Mouse (Mus musculus) kidney, postnatal 10 days (tissue): ENCODE data around the gene Sept12.

Experiments used
- DNase-seq: peaks from one replicate; pipeline ENCODE4 v3.0.0; 2021; ENCODE audit warnings: mixed read lengths

The Sept12 gene

DNA sequence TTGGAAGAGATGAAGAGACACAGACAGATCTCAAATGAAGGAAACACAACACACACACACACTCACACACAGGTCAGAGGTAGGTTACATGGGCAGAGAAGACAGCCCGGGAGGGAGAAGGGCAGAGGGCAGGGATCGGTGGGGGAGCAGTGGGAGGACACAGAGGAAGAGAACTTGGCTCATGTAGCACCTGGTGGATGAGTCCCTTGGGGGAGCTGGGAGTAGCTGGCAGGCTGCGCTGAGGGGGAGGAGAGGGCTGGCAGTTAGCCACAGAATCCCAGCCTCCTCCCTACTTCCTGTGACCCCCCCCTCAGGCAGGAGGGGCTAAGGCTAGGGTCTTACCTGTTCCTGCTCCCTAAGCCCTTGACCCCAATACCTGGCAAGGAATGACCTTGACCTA lies at the start of gene Sept12:
Gene Sept12, minus strand, starts transcription at position 300 of the 400 bp plus-strand sequence.
- peak; percentile 40 for DNase-seq

DNA sequence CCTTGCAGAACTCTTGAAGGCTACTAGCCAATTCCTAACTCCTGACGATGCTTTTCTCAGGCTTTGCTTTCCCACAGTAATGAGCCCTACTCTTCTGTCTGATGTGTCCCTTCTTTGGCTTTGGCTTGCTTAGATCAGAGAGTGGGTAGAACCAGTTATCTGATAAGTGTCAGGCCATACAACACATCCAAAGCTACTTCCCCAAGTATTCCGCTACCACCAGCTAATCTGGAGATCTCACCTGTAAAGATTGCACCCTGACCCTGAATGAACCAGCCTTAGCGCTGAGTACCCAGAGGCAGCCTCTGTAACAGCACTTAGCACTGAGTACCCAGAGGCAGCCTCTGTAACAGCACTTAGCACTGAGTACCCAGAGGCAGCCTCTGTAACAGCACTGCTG lies 47.7 kb upstream of the Sept12 start:
- DNase-seq: no peak

- DNase-seq: no peak
Observed at GRCm38 (mm10) chr16:5036649-5037234, 39.1 kb upstream of the Sept12 start.

DNA sequence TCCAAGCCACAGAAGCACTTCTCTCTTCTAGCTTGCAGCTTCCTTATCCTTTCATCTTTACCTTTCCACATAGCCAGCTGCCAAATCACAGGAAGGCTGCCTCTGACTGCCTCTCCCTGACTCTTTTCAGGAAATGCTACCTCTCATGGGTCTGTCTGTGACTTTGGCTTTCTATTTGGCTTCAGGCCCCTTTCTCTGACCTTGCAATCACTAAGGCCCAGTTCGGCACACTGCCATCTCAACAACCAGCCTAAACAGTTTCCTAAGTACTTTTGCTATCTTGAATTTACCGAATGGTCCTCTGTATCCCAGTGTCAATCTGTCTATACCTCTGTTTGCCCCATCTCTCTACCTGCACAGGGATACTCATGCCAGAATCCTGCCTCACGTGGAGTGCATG lies 37.9 kb upstream of the Sept12 start:
- DNase-seq: no peak

DNA sequence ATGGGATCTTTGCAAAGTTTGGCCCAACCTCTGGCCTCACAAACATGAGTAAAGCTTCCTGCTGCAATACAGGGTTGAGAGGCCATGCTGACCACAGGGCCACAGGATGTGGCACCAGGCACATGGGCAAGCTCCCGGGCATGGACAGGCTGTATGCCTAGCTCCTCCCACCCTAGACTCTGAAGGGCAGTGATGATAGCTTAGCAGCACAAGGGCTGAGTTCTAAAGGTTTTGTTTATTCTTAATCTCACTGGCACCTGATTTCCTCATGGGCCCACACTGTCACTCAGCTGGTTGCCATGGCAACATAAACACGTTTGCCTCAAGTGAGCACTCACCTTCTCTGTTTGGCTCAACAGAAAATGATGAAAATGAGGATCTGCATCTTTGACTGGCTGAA lies 32.2 kb upstream of the Sept12 start:
- no peak for DNase-seq

GRCm38 (mm10) chr16:5024021-5024420 lies 26.4 kb upstream of the Sept12 start:
- DNase-seq: no peak

- DNase-seq: no peak
Observed at GRCm38 (mm10) chr16:5014578-5014977, 16.9 kb upstream of the Sept12 start.

DNA sequence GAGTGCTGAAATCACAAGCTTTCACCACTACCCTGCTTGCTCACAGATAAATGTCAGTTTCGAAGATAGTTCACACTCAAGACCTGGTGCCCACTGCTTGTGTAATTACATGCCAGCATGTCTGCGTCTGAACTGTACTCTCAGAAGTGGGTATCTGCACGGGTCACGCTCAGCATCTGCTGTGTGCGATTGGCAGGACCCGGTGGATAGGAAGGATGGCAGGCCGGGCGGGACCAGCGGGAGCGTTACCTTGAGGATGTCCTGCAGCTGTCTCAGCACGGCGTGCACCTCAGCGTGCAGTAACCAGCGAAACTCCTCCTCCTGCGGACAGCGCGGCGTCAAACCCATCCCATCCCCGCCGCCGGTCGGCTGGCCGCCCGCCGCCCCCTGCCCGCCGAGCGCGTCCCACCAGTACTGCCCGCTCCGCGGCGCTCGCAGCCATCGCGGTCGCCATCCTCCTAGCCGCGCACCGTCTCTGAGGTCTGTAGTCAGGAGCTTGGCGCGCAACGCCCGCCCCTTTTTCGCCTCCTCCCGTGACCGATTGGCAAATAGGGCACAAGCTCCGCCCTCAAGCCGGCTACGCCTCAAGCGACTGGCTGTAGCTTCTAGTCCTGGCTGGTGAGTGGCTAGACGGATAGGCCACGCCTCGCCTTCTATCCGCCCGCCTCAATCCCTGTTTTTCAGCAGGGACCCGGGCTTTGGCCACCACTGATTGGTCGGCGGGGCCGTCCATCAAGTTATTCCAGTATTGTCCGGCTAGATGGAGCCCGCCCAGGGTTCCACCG lies 15.6 kb upstream of the Sept12 start, which contains the start of gene Rogdi:
Gene Rogdi, minus strand, starts transcription at position 500 of the 785 bp plus-strand sequence.
- peak; percentile 99 for DNase-seq

- DNase-seq: peak; percentile 44
Observed at GRCm38 (mm10) chr16:5012036-5013005, 14.7 kb upstream of the Sept12 start.

DNA sequence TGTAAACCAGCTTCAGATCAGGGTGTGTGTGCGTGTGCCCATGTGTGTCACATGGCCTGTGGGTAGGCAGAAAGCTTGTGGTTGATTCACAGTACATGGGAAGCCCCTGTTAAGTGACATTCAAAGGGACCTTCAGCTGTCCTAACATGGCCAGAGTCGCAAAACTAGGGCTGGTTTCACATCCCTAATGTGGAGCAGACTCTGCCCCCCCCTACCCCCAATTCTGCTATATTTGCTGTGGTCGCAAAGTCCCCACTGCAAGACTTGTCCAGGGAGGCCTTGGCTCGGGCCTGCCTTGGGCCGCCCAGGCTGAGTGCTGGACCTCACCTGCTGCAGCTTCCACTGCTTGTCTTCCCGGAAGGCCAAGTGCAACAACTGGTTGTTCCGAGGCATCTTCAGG lies 13.6 kb upstream of the Sept12 start:
- DNase-seq: no peak

GRCm38 (mm10) chr16:5010371-5010935 lies 12.8 kb upstream of the Sept12 start:
- no peak for DNase-seq

- DNase-seq: no peak
Observed at GRCm38 (mm10) chr16:5008076-5008475, 10.4 kb upstream of the Sept12 start.

DNA sequence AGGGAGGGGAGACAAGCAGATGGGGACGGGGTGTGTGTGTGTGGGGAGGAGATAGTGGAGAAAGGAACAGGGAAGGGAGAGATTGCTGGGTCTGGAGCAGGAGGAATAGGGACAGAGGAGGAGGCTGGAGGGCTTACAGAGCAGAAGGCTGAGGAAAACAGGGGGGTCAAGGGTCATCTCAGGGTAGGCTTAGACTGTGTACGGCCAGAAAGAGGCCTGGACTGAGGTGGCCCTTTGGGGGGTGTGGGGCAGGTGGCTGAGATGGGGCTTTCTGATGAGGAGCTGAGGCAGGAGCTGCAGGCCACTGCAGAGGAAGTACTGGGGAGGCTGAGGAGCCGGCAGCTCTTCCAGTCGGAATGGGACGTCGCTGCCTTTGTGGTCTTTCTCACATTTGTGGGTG lies 9.8 kb upstream of the Sept12 start:
- no peak for DNase-seq

DNA sequence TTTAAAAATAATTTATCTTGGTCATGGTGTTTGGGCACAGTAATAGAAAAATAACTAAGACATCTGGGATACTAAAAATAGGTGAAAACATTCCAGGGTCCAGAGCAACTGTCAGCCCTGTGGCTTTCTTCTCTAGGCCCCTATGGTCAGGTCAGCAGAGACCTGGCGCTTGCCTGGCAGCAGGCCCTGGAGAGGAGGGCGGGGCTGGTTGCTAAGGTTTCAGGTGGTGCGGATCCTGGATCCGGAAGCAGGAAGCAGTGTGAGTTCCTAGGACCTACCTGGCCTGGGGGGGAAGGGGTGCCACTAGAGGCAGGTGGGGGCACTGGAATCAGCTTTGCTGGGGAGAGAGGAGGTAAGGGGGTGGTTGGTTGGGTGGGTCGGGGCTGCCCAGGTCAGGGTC lies 9.4 kb upstream of the Sept12 start, which contains the start of gene Smim22:
Gene Smim22, plus strand, starts transcription at position 222 of the 400 bp plus-strand sequence.
- DNase-seq: peak; percentile 82

- no peak for DNase-seq
Observed at GRCm38 (mm10) chr16:5000611-5001010, 3.0 kb upstream of the Sept12 start.

- DNase-seq: no peak
Observed at GRCm38 (mm10) chr16:4998984-4999383, 1.3 kb upstream of the Sept12 start.

DNA sequence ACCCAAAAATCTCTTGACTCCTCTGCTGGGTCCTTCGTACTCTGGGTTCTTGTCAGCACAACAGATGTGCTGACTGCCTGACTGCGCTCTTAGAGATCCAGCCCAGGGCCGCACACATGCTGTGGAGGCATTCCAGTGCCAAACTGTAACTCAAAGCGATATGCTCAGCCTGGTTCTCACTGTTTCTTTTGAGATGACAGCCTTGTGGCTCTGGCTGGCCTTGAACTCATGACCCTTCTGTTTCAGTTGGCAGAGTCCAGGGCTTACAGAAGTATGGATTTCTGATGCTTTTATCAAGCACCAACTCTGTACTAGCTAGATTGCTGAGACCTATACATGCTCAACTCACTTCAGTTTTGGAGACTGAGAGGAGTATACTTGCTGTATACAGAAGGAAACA lies 4.4 kb downstream of the Sept12 start:
- no peak for DNase-seq

DNA sequence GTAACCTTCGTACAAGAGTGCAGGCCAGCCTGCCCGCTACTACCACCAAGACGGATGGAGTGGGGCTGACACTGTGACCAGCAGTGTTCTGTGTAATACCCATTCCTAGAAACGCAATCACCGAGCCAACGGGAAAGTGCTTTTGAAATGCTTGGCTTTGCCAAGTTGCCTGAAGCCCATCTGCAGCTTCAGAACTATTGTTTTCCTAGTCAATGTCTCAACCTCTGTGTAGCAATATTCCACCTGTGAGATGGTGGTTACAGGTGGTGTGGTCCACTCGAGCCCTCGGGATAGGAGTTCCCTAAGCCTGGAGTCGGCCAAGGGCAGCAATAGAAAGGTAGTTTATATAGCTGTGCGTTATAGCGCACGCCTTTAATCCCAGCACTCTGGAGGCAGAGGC lies 12.9 kb downstream of the Sept12 start:
- DNase-seq: no peak

- DNase-seq: peak; percentile 58
Observed at GRCm38 (mm10) chr16:4979755-4980380, 17.8 kb downstream of the Sept12 start.

DNA sequence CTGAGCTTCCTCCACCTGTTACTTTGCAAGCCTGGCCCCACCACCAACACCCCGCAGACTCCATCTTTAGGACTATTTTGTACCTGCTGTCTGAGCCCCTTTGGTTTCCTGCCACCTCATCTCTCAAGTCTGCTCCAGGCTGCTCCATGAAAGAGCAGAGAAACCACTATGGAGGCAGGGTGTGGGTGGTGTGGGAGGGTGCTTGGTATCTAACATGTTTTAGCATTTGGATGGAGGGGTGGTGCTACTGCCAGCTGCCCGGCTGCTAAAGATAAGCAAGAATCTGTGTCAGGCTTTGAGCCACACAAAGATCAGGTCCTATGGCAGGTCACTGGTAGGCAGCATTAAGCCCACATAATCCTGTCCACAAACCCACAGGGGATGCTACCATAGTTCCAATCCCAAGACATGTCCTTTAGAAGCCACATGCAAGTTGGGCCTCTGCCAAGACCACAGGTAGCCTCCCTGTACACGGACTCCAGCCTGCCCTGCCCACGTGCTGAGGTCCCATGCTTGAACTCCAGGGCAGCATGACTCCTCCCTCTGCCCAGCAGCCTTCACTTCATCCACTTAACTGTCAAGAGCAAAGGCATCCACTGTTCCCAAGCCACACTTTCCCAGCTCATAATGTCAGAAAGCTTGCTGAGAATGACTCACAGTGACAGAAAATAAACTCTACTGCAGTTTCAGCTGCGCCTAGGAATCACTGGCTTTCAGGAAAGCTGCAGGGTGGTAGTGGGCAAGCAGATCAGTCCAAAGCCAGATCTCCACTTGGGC lies 19.2 kb downstream of the Sept12 start:
- peak; percentile 47 for DNase-seq

DNA sequence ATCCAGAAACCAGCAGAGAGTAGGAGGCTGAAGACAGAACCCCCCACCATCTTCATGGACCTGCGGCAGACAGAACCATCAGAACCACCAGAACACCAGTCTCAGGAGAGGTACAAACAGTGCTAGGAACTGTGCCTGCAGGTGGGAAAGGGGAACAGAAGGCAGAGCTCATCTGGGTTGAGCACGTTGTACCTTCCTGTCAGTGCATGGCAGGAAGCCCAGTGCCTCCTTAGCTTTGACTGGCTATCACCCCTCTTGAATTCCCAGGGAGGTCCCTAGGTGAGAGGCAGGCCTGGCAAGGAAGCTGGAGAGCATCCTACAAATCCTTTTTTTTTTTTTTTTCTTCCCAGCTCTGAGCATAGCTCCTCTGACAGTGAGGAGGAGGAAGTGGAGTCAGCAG lies 21.5 kb downstream of the Sept12 start:
- peak; percentile 3 for DNase-seq

GRCm38 (mm10) chr16:4974521-4974920 lies 23.1 kb downstream of the Sept12 start:
- peak; percentile 1 for DNase-seq
